Mouse (Mus musculus): ENCODE data around the gene Fscn1.

DNA sequence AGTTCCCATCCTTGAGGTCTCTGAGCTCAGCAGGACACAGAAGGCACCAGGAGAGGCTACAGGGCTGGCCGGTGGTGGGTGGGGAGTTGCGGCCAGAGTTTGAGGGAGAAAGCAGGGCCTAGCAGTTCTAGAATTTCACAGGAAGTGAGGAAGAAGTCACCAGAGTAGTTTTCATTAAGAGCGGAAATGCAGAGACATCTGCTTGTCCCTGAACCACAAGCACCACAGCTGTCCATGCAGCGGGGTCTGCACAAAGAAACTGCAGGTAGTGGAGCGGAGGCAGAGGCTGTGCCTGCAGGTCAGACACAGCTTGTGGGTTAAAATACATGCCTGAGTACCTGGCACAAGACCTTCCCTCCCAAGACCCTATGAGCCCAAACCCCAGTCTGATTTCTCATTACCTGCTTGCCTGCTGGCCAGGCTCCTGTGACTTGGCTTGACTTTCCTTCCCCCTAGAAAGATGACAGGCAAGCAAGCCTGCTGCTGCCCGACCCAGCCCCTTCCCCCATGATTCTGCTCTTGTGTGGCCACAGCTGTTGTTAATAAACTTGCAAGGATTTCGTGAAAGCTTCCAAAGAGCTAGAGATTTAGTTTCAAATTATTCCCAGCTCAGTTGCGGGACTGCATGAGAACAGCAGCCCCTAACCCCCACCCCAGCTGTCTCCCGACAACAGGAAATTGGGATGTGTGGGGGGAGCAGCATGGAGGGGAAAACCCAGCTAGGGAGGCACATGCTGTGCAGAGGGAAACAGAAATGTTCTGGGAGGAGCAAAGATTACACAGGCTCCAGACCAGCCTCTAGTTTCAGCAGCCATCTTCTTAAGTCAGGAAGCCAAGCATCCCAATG is 40.7 kb downstream of the Fscn1 start:
- TF ChIP-seq POLR2A (IDR thresholded peaks at IDR 0.05; ENCODE audit: insufficient read depth, low read depth, low read length) (no peak), CTCF (IDR thresholded peaks at IDR 0.05; ENCODE audit: insufficient read depth, low read depth, low read length) (no peak)

Data from olfactory bulb, adult 2 months (tissue).